Mouse (Mus musculus) right cerebral cortex, postnatal 14 days (tissue): ENCODE results near the gene Ankrd12.

Experiments
- DNase-seq: peaks from one replicate; pipeline ENCODE4 v3.0.0; 2022

The Ankrd12 gene

DNA sequence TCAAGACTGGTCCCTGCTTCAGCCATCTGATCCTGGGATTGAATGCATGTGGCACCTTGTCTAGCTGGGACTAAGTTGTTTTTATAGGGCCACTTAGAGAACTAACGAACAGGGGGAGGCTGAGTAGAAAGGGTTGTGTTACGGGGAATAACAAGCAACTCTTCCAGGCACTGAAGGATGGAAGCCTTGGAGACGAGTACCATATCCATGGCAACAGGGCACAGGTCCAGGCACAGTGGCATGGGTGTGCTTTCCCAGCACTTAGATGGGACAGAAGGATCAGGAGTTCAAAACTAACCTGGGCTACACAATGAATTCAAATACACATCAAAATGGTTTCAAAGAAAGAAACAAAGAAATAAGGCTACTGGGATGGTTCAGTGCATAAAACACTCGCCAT is 149.8 kb downstream of the Ankrd12 start:
- DNase-seq, result peak; percentile 65

DNA sequence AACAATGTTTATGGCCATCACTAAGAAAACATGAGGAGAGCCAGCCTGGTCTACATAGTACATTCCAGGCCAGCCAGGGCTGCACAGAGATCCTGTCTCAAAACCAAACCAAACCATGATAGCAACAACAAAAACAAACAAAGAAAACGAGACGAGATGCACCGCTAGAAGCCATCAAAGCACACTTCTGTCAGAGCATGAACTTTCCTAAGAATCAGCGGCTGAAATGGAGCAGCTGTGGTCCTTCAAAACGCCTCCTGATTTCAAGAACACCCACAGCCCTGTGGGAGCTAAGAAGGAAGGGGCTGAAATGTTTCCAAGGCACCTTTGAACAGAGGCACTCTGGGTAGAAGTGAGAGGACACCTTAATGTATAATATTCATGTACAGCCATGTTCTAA is 152.7 kb downstream of the Ankrd12 start:
- no peak for DNase-seq

DNA sequence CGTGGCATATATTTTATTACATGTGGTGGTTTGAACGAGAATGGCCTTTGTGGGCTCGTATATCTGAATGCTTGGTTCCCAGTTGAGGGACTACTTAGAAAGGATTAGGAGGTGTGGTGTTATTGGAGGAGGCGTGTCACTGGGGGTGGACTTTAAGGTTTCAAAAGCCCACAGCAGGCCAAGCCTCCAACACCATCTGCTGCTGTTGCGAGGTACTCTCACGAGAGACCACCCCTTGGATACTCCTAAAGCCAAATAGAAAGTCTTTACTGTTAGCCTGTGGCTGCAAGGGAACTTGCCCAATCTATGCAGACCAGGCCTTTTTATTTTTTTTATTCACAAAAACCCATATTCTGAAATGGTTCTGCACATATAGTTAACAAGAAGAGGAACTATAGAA is 154.9 kb downstream of the Ankrd12 start:
- no peak for DNase-seq

DNA sequence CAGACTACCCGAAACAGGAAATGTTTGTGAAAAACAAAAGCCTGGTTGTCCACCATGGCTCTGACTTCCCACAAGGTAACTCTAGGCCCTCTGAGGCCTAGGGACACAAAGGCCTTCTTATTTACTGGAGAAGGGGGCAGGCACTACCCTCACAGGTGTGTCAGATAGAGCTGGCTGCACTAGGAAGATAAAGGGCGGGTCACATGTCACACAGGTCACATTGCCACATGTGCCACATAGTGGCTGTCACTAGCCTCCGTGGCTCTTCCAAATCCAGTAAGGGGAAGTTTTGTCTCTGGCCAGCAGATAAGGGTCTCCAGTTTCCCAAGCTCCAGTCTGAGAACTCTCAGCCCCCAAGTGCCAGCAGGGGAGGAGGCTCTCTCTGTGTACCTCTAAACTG is 157.7 kb downstream of the Ankrd12 start:
- no peak for DNase-seq

DNA sequence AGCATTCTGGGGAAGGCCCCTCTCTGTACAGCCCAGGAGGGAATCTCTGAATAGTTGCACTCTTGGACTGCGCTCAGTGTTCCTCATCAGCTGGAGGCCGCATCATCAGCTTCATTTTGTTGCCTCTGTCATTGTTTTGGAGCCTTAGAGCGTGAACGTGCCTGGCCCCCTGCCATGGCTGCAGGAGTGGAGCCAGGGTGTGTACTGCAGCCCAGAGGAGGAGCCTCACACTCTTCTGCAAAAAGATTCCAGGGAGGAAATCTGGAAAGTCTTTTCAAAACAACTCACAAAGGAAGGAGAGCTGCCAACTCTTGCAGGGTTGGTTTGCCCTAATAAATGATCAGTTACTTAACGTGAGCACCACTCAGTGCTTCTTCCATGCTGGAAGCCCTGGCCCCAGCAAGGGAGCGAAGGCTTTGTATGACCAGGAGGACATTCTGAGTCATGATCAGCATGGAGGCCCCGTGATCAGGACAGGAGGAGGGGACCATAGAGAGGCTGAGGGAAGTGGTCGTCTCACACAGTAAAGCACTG is 160.7 kb downstream of the Ankrd12 start:
- peak; percentile 76 for DNase-seq
